ENCODE assay signal across 1 mouse cellular context in the genomic region with DNA sequence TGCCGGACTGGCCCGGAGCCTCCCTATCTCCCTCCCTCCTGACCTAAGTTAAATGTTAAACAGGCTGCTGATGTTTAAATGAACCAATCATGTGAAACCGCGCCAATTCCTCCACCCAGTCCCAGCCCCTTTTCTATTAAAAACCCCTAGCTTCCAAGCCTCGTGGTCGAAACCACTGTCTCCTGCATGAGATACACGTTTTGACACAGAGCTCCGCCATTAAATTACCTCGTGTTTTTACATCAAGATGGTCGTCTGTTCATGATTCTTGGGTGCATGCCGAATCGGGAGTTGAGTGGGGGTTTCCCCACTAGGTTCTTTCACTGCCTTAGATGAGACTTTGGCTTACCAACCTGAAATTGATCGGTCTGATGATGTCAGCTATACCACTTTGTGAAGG. TPM values are rescaled to one million over a fixed set of nuclear protein-coding genes. Genes with fewer than 3 reads are reported as not detected.
"Had no signal": no experiment of that assay in that cellular context is flagged by ENCODE, and none has a peak within 500 bp of the region (broad histone marks: within the 10 kb centered on the region; RNA-seq: fewer than 3 reads in every experiment).

No protein-coding gene starts in this region.

RNA-seq across cellular contexts. Expression of a gene that starts 5.3 kb away (rescaled TPM):
- polyA plus RNA-seq: erythroblast, embryonic 14.5 days had no signal
